Mouse (Mus musculus) olfactory bulb, adult 2 months (tissue): ENCODE measurements around the gene Ydjc.

Source experiments
- CTCF ChIP-seq: fragments of 200-500 bp; IDR thresholded peaks from 2 replicates; pipeline ENCODE4 v1.5.1; 2012; ENCODE audit warnings: low read depth, mild to moderate bottlenecking, low read length, moderate library complexity; ENCODE audit not compliant: insufficient read depth
- POLR2A ChIP-seq: fragments of 200-500 bp; IDR thresholded peaks from 2 replicates; pipeline ENCODE4 v1.6.1; 2012; ENCODE audit warnings: mild to moderate bottlenecking, low read depth, low read length, moderate library complexity; ENCODE audit not compliant: insufficient read depth

GRCm38 (mm10) chr16:17168049-17168448, 23.6 kb downstream of the Ydjc start:
- TF ChIP-seq CTCF, result no peak
- TF ChIP-seq POLR2A, result no peak
